Mouse (Mus musculus): ENCODE measurements at regions not wholly inside any gene's neighbourhood (a gene's known extent, or its start where the extent isn't known, plus 50 kb on each side); places are given as distances from the start of the nearest gene placed in this dataset.

DNA sequence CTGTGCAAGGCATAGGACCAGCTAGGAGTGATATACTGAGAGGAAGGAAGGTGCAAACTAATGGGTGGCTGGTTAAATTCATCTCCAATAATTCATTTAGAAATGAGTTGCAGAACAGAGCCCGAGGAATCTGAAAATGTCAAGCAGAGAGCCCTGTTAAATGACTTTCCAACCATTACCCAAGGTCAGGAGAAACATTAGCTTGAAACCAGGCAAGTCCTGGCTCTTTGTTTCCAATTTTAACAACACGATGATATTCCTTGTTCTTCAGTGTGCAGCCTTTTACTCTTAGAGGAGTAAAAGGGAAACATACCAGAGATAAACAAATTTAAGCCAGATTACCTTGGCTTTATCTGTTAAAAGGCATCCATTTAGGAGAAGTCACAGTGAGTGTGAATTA is 2318.4 kb downstream of the Poteg start:
- DNase-seq: no peak

DNA sequence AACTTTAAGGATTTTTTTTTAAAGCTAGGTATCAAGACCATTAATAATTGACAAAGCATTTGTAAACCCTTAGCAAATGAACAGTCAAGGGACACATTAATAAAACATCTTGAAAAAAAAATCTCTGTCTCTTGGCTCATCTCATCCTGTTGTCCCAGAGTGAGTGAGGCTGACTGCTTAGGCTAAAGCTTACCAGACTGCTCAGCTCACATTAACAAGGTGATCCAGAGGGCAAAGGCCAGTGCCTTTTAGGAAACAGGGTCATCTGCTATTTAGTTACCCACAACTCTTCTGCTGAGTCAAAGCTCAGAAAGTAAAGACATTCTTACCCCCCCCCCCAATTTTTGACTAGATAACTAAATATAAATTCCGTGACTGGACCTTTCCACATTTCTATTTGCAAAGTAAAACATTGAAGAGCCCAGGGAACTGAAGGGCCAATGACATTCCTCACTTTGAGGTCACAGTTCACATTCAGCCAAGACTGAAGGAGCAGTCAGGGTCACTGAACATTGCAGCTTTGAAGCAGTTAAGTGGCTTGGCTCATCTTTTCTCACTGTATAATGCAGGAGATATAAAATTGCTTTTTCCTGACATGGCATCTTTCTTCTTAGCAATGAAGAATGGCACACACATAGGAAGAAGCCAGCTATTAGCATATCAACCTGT is 2318.9 kb downstream of the Poteg start:
- DNase-seq: no peak

DNA sequence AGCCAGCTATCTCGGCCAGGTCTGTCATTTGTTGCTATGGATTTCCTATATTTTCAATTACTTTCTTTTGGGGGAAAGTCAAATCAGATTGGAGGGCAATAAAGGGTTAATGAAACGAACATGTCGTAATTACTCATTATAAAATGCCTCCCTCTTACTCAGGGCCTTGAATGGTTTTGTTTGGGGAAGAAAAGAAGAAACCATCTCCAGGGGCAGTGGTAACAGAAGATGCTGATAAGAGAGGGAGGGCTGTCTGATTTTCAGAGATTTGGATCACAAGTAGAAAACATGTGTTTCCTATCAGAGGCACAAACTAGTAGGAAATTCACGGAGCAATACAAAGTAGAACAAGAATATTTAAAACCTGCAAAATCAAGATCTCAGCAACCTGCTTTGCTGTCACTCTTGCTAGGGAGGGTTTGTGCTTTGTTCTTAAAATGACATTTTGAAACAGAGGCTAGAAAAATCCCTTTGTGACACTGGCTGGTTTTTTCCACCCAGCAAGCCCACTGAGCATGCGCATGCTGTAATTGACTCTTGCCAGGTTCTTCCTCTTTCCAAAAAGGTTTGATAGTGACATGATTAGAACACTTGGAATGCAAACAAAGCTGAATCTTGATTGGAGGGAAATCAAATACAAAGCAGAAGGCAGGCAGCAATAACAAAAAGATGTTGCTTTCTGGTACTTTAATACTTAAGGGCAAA is 2329.8 kb downstream of the Poteg start:
- DNase-seq: peak; percentile 14

DNA sequence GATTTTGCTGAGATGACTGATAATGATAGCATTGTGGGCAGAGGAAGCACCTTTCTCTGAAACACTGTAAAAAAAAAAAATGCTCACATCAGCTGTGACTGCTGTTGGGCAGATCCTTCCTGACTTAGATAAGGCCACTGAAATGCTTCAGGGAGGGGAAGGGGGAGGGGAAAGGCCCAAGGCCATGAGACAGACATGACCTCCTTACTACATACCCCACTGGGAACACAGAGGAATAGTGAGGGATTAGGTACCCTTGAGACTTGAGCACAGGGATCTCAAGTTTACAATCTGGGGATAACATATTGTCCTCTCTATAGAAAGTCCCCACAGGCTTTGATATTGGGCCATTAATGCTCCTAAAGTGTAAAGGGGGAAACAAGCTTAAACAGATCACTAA is 2341.7 kb downstream of the Poteg start:
- no peak for DNase-seq

DNA sequence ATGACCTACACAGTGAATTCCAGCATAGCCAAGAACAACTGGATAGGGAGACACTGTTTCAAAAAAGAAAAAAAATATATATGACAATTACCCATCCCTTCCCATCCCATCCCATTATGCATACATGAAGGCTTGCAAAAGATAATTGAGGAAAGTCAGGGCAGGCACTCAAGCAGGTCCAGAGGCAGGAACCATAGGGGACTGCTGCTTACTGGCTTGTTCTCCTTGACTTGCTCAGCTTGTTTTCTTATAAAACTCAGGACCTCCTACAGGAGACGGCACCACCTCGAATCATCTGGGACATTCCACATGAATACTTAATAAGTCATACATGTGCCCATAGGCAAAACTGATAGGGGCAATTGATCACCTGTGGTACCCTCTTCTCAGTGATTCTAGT is 2342.6 kb downstream of the Poteg start:
- DNase-seq: no peak

DNA sequence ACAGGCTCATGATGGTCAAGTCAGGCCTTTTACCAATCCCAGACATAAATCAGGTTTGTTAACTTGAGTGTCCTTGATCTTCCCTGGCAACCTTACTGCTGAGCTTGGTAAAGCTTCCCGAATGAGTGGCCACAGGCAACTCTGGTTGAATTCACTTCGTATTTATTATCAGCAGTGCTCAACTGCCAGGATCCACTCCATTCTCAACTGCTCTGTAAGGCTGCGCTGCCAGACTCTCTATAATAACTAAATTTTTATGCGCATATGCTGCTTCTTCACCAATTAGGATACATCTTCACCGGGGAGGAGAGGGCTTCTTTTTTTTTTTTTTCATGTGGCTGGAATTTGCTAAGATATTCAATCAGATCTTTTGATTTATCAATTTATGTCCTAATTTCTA is 2359.8 kb downstream of the Poteg start:
- no peak for DNase-seq

DNA sequence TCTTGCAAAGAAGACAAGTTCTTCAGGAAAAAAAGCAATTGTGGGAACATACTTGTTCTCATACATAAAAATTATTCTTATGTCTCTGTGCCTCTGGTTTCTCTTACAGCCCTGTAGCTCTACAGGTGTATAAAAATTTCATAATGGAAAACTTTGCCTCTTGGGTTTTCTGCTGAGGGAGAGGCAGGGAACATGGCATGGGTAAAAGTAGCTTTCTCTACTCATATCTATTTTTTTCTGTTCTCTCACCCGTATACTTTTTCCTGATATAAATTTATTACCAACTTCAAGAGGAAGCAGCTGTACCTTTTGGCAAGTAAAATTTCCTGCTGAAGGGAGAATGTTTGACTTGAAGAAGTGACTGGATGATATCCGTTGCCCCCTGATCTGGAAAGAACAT is 2388.6 kb downstream of the Poteg start:
- no peak for DNase-seq

Data from right cerebral cortex, postnatal 4 days (tissue).